Mouse (Mus musculus): ENCODE data around the gene Apod. TPM values are rescaled to one million over a fixed set of nuclear protein-coding genes. Genes with fewer than 3 reads are reported as not detected.
"Not testable (repeated sequence)": the region's sequence is repeated elsewhere in the genome, so short reads cannot be mapped to it uniquely, and the experiment has no call there.

Gene Apod
- polyA plus RNA-seq, 1 experiment from 2014 or later = 77.2 TPM

GRCm38 (mm10) chr16:31339332-31339731 lies 24.7 kb upstream of the Apod start:
- H3K4me3 ChIP-seq = no peak overlapping the region
- H3K9me3 ChIP-seq = no peaks in the 10 kb centered on the region
- H3K9ac ChIP-seq (replicated peaks) = no peak overlapping the region
- no peak for ATAC-seq (ENCODE audit: low FRiP score, low read depth)
- WGBS = 54% methylated on average over 5 of the region's 5 CpGs
- no peaks in the 10 kb centered on the region for H3K36me3 ChIP-seq
- peaks cover 9% of the 10 kb centered on the region for H3K4me1 ChIP-seq
- H3K4me2 ChIP-seq (replicated peaks) = no peak overlapping the region
- H3K27ac ChIP-seq (replicated peaks) = no peak overlapping the region
- H3K27me3 ChIP-seq = peaks cover 4% of the 10 kb centered on the region

GRCm38 (mm10) chr16:31337956-31338355 lies 23.3 kb upstream of the Apod start:
- Histone ChIP-seq H3K4me1 (peaks cover 7% of the 10 kb centered on the region), H3K4me2 (replicated peaks) (no peak overlapping the region), H3K27me3 (peaks cover 8% of the 10 kb centered on the region), H3K27ac (replicated peaks) (no peak overlapping the region), H3K9me3 (no peaks in the 10 kb centered on the region), H3K9ac (replicated peaks) (no peak overlapping the region), H3K4me3 (no peak overlapping the region), H3K36me3 (no peaks in the 10 kb centered on the region)
- 37% methylated on average over 3 of the region's 3 CpGs for WGBS
- no peak for ATAC-seq (ENCODE audit: low FRiP score, low read depth)

DNA sequence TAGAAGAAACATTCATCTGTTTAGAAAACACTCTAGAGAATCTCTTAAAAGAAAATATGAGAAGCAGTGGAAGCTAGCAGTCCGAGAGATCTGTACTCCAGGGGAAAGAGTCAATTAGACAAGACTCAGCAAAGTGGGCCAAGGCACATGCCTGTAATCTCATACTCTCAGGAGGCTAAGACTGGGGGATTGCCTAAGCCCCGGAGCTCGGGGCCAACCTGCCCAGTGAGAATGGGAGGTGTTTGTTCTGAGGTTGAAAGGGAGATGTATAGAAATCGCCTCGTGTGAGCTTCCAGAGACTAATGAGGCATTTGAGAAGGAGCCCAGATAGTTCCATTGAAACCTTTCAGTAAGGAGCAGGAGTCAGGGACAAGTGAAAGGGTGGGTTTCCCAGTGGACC lies 20.2 kb upstream of the Apod start:
- H3K27me3 ChIP-seq = peaks cover 8% of the 10 kb centered on the region
- ATAC-seq (ENCODE audit: low FRiP score, low read depth) = no peak
- no peak overlapping the region for H3K27ac ChIP-seq (replicated peaks)
- no peak overlapping the region for H3K4me3 ChIP-seq
- H3K9ac ChIP-seq (replicated peaks) = no peak overlapping the region
- no peak overlapping the region for H3K4me2 ChIP-seq (replicated peaks)
- H3K4me1 ChIP-seq = no peaks in the 10 kb centered on the region
- WGBS = 25% methylated on average over 5 of the region's 5 CpGs
- no peaks in the 10 kb centered on the region for H3K9me3 ChIP-seq
- no peaks in the 10 kb centered on the region for H3K36me3 ChIP-seq

DNA sequence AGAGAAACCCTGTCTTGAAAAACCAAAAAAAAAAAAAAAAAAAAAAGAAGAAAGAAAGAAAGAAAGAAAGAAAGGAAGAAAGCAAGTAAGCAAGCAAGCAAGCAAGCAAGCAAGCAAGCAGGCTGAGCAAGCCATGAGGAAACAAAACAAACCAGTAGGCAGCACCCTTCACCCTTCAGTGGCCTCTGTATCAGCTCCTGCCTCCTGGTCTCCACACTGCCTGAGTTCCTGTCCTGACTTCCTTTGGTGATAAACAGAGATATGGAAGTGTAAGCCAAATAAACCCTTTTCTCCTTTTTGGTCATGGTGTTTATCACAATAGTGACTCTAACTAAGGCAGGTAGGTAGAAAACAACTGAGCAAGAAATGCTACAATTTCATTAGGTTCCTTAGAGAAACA lies 18.0 kb upstream of the Apod start:
- H3K4me1 ChIP-seq = 0 out of 2 replicates have a peak, but pooled peaks cover 2% of the 10 kb centered on the region
- H3K36me3 ChIP-seq = no peaks in the 10 kb centered on the region
- no peak overlapping the region for H3K4me3 ChIP-seq
- ATAC-seq (ENCODE audit: low FRiP score, low read depth) = no peak
- H3K27ac ChIP-seq (replicated peaks) = no peak overlapping the region
- H3K9ac ChIP-seq (replicated peaks) = no peak overlapping the region
- H3K9me3 ChIP-seq = no peaks in the 10 kb centered on the region
- peaks cover 8% of the 10 kb centered on the region; the same call in 1 of the 2 replicates for H3K27me3 ChIP-seq
- H3K4me2 ChIP-seq (replicated peaks) = no peak overlapping the region

- H3K4me2 ChIP-seq (replicated peaks); H3K27ac ChIP-seq (replicated peaks); H3K27me3 ChIP-seq; H3K36me3 ChIP-seq; H3K9me3 ChIP-seq; H3K9ac ChIP-seq (replicated peaks); H3K4me1 ChIP-seq; ATAC-seq (ENCODE audit: low FRiP score, low read depth); H3K4me3 ChIP-seq: not testable (repeated sequence)
- 75% methylated on average over 6 of the region's 6 CpGs for WGBS
Observed at GRCm38 (mm10) chr16:31330970-31331369, 16.4 kb upstream of the Apod start.

GRCm38 (mm10) chr16:31329668-31330067 lies 15.1 kb upstream of the Apod start:
- no peak for ATAC-seq (ENCODE audit: low FRiP score, low read depth)
- no peak overlapping the region for H3K4me3 ChIP-seq
- H3K4me1 ChIP-seq = 0 out of 2 replicates have a peak, but pooled peaks cover 2% of the 10 kb centered on the region
- H3K4me2 ChIP-seq (replicated peaks) = no peak overlapping the region
- no peaks in the 10 kb centered on the region for H3K9me3 ChIP-seq
- no peak overlapping the region for H3K27ac ChIP-seq (replicated peaks)
- H3K9ac ChIP-seq (replicated peaks) = no peak overlapping the region
- H3K36me3 ChIP-seq = no peaks in the 10 kb centered on the region
- H3K27me3 ChIP-seq = 0 out of 2 replicates have a peak, but pooled peaks cover 4% of the 10 kb centered on the region
- WGBS = 84% methylated on average over 2 of the region's 2 CpGs

DNA sequence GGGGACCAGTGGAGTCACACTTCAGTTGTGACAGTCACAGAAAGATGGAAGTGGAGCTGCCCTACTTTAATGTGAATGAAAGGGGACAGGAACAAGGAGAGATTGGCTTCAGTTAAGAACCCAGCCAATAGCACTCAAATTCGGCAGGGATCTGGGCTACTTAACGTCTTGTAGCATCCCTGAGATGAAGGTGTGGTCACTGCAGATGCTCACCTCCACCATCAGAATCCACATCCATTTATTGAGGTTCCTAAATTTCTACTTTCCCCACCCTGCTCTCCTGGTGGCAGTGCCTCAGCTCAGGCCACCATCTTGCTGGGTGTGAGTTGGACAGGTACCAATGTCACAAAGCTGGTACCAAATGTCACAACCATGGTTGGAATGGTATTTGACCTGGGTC lies 13.3 kb upstream of the Apod start:
- Histone ChIP-seq H3K27me3 (no peaks in the 10 kb centered on the region), H3K36me3 (no peaks in the 10 kb centered on the region), H3K4me1 (0 out of 2 replicates have a peak, but pooled peaks cover 2% of the 10 kb centered on the region), H3K9ac (replicated peaks) (no peak overlapping the region), H3K27ac (replicated peaks) (no peak overlapping the region), H3K4me2 (replicated peaks) (no peak overlapping the region), H3K4me3 (no peak overlapping the region), H3K9me3 (no peaks in the 10 kb centered on the region)
- no peak for ATAC-seq (ENCODE audit: low FRiP score, low read depth)
- 93% methylated on average over 2 of the region's 2 CpGs for WGBS

GRCm38 (mm10) chr16:31327430-31327829 lies 12.8 kb upstream of the Apod start:
- no peaks in the 10 kb centered on the region for H3K27me3 ChIP-seq
- no peak for ATAC-seq (ENCODE audit: low FRiP score, low read depth)
- 85% methylated on average over 8 of the region's 8 CpGs for WGBS
- no peak overlapping the region for H3K4me3 ChIP-seq
- H3K4me2 ChIP-seq (replicated peaks) = no peak overlapping the region
- no peak overlapping the region for H3K9ac ChIP-seq (replicated peaks)
- no peak overlapping the region for H3K27ac ChIP-seq (replicated peaks)
- no peaks in the 10 kb centered on the region for H3K9me3 ChIP-seq
- no peaks in the 10 kb centered on the region for H3K36me3 ChIP-seq
- 0 out of 2 replicates have a peak, but pooled peaks cover 2% of the 10 kb centered on the region for H3K4me1 ChIP-seq

- no peak overlapping the region for H3K4me2 ChIP-seq (replicated peaks)
- WGBS = 68% methylated on average over 8 of the region's 8 CpGs
- peaks cover 7% of the 10 kb centered on the region; the same call in 1 of the 2 replicates for H3K4me1 ChIP-seq
- H3K9ac ChIP-seq (replicated peaks) = no peak overlapping the region
- H3K36me3 ChIP-seq = no peaks in the 10 kb centered on the region
- no peaks in the 10 kb centered on the region for H3K9me3 ChIP-seq
- H3K27ac ChIP-seq (replicated peaks) = no peak overlapping the region
- no peaks in the 10 kb centered on the region for H3K27me3 ChIP-seq
- H3K4me3 ChIP-seq = no peak overlapping the region
- ATAC-seq (ENCODE audit: low FRiP score, low read depth) = no peak
Observed at GRCm38 (mm10) chr16:31326679-31327078, 12.1 kb upstream of the Apod start.

DNA sequence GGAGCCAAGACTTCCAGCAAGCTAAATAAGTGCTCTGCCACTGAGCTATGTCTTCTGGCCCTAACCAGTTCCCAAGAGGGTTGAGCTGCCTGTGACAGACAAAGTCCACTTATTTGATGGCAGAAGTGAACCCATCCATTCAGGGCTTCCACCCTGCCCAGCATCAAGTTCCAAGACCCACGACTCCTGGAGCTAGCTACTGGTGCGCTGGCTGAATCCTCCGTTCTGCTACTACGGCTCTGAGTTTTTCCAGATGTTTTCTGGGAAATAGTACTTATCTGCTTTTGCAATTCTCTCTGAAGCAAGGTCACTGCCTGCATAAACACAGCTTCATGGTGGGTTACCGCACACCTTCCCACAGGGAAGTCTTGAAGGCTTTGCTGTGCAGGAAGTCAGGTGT lies 11.4 kb upstream of the Apod start:
- H3K27me3 ChIP-seq = no peaks in the 10 kb centered on the region
- no peak for ATAC-seq (ENCODE audit: low FRiP score, low read depth)
- peaks cover 12% of the 10 kb centered on the region; the same call in 1 of the 2 replicates for H3K4me1 ChIP-seq
- no peak overlapping the region for H3K9ac ChIP-seq (replicated peaks)
- WGBS = 78% methylated on average over 5 of the region's 5 CpGs
- no peak overlapping the region for H3K4me2 ChIP-seq (replicated peaks)
- H3K9me3 ChIP-seq = no peaks in the 10 kb centered on the region
- no peak overlapping the region for H3K4me3 ChIP-seq
- no peaks in the 10 kb centered on the region for H3K36me3 ChIP-seq
- no peak overlapping the region for H3K27ac ChIP-seq (replicated peaks)

DNA sequence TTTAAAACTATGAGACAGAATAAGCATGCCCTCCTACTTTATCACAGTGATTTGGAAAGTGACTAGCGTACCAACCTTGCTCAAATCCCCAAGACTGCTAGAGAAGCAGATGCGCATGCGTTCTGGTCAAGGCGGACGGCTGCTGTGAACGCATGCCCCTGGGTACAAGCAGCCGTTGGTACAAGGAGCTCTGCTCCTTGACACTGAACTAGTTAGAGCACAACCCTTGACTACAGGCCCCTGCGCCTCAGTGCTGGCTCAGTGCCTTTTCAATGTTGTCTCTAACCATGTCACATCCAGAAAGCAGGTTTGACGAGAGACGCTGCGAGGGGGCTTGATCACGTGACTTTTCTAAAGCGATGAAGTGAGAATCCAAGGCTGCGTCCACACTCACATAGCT lies 10.5 kb upstream of the Apod start:
- Histone ChIP-seq H3K4me2 (replicated peaks) (no peak overlapping the region), H3K36me3 (no peaks in the 10 kb centered on the region), H3K4me1 (peaks cover 12% of the 10 kb centered on the region; the same call in 1 of the 2 replicates), H3K9ac (replicated peaks) (no peak overlapping the region), H3K9me3 (no peaks in the 10 kb centered on the region), H3K4me3 (no peak overlapping the region), H3K27me3 (no peaks in the 10 kb centered on the region), H3K27ac (replicated peaks) (no peak overlapping the region)
- WGBS = 97% methylated on average over 14 of the region's 14 CpGs
- ATAC-seq (ENCODE audit: low FRiP score, low read depth) = no peak

- peak overlapping the region; percentile 8; the same call in 1 of the 2 replicates for H3K27ac ChIP-seq (replicated peaks)
- no peaks in the 10 kb centered on the region for H3K27me3 ChIP-seq
- H3K4me1 ChIP-seq = peaks cover 11% of the 10 kb centered on the region; the same call in 1 of the 2 replicates
- H3K36me3 ChIP-seq = no peaks in the 10 kb centered on the region
- peak overlapping the region; percentile 30 for H3K4me2 ChIP-seq (replicated peaks)
- no peak for ATAC-seq (ENCODE audit: low FRiP score, low read depth)
- no peak overlapping the region for H3K9ac ChIP-seq (replicated peaks)
- H3K4me3 ChIP-seq = no peak overlapping the region
- H3K9me3 ChIP-seq = no peaks in the 10 kb centered on the region
- WGBS = 45% methylated on average over 4 of the region's 4 CpGs
Observed at GRCm38 (mm10) chr16:31321501-31321900, 6.9 kb upstream of the Apod start.

- H3K9ac ChIP-seq (replicated peaks) = no peak overlapping the region
- no peak overlapping the region for H3K4me3 ChIP-seq
- H3K4me2 ChIP-seq (replicated peaks) = peak overlapping the region; percentile 30
- H3K27me3 ChIP-seq = no peaks in the 10 kb centered on the region
- no peaks in the 10 kb centered on the region for H3K36me3 ChIP-seq
- peak; percentile 65; the same call in 1 of the 2 replicates for ATAC-seq (ENCODE audit: low FRiP score, low read depth)
- H3K27ac ChIP-seq (replicated peaks) = peak overlapping the region; percentile 25
- peaks cover 11% of the 10 kb centered on the region; the same call in 1 of the 2 replicates for H3K4me1 ChIP-seq
- H3K9me3 ChIP-seq = no peaks in the 10 kb centered on the region
- 24% methylated on average over 7 of the region's 7 CpGs for WGBS
Observed at GRCm38 (mm10) chr16:31320954-31321353, 6.3 kb upstream of the Apod start.
